Mouse (Mus musculus) right cerebral cortex, postnatal 4 days (tissue): ENCODE data around the gene Kctd19.

Experiments
- DNase-seq: peaks from one replicate; pipeline ENCODE4 v3.0.0-alpha.2; 2022

Gene Kctd19

DNA sequence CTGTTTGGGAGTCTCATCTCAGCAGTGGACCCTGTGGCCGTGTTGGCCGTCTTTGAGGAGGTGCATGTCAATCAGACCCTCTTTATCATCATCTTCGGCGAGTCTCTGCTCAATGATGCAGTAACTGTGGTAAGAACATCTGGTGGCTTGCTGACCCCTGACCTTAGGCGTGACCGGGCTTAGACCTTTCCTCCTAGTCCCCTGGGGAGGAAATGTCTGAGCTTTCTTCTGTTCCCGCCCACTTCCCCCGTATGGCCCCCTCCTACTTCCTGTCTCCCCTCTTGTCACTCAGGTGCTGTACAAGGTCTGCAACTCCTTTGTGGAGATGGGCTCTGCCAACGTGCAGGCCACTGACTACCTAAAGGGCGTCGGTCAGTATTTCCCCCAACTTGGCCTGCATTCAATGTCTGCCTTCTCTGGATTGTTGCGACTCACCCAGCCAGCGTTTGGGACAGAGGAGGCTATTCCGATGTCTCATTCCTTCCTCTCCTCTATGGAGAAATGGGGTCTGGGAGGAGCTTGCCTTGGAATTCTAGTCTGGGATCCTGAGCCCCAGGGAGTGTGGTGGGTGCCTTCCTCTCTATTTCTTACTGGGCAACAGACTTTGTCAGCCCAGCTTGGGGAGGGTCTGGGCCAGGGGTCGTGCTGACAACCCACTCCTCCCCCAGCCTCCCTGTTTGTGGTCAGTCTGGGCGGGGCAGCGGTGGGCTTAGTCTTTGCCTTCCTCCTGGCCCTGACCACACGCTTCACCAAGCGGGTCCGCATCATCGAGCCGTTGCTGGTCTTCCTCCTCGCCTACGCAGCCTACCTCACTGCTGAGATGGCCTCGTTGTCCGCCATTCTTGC, 57.9 kb downstream of the Kctd19 start:
- no peak for DNase-seq

DNA sequence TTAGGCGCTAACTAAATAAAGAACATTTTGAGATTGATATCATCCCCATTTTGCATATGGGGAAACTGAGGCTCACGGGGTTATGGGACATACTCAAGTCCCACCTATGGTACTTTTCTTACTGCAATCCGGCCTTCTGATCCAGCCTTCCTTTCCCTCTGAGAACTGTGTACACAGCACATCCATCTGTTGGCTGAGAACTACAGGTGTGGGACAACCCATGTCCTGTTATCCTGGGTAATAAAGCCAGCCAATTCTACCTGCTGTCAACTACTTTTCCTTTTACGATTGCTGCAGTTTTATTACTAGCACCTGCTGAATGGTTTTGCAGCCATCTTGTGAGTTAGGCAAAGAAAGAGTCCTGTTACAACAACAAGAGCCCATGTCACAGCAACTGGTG, 58.8 kb downstream of the Kctd19 start:
- no peak for DNase-seq

DNA sequence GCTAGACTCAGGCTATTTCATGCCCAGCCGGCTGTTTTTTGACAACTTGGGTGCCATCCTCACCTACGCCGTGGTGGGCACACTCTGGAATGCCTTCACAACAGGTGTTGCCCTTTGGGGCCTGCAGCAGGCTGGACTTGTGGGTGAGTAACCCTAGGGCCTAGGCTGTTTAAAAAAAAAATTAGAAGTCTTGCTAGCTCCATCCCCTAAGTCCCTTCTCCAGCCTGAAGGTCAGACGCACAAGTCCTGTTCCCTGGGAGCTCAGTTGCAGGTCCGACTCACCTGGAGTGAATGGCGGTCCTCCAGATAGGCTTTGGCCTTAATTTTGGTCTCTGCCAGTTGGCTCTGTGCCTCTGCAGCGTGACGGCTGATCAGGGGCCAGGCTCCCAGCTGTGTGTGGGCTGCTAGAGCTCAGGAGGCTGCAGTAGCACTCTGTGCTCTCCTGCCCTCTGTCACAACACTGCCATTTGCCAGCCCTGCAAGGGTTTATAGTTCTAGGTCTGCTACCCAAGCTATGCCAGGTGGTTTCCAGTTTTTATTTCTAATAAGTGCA, 59.6 kb downstream of the Kctd19 start:
- DNase-seq: no peak

DNA sequence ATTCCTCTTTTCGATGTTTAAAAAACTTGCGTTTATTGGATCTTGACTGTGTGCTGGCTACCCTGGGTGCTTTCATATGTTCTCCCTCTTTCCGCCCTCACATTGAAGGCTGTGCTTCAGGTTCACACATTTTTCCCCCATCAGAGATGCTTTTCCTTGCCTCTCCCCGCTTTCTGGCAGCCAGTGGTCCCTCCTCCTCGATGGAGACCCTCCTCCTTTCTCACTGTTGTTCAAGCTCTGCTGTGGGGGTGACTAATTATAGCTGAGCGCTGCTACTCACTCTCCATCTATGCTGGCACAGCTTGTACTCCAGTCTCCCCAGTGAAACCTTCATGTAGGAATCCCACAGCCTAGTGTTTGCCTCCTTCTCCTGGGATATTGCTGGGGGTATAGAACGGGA, 63.1 kb downstream of the Kctd19 start:
- no peak for DNase-seq

DNA sequence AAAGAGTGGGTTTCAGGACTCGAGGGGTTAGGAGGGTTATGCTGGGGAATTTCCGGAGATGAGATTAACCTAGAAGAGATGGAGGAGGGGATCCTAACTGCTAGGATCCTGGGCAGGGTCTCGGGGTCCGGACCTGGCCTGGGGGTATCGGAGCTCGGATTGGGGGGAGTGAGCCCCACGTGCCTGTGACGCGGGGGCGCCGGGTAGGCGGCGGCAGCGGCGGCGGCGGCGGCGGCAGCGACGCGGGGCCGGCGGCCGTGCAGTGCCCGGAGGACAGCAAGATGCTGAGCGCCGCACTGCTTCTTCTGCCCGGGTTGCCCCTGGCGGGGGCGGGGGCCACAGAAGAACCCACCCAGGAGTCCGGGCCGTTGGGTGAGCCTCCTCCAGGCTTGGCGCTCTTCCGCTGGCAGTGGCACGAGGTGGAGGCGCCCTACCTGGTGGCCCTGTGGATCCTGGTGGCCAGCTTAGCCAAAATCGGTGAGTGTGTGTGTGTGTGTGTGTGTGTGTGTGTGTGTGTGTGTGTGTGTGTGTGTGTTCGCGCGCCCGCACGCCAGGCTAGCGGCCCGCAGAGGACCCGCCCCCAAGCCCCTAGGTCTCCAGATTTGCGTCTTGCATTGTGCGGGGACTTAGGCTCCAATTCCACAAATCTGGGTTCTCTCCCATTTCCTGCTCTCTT, 64.1 kb downstream of the Kctd19 start:
- peak; percentile 63 for DNase-seq

DNA sequence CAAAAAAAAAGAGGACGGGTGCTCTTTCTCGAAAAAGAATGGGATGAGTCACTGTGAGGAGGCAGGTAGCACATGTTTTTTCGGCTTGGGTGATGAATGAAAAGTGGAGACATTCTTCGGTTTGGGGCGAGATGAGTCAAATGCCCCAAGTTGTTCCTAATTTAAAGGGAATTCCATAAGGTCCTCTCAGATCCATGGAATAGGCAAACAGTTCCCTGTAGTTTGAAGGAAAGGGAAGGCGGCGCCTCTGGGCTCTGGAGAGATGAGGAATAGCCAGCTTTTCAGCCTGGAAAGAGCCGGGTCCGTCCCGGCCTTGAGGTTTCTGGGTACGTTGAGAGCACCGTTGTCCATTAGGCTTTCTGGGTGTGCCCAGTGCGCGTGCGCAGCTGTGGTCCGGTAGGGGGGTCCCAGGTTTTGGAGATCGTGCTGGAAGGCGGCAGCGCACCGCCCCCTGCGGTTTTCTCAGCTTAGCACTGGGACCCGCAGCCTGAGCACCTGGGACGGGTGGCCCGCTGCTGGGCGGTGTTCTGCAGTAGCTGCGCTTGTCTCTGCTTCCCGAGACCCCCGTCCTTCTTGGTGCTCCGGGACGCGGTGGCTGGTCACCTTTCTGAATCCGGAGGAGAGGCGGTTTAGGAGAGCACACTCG, 64.7 kb downstream of the Kctd19 start, which contains the start of gene Slc9a5:
Slc9a5 (plus strand) TSS at position 394 of the 646 bp plus-strand sequence.
- peak; percentile 66 for DNase-seq

DNA sequence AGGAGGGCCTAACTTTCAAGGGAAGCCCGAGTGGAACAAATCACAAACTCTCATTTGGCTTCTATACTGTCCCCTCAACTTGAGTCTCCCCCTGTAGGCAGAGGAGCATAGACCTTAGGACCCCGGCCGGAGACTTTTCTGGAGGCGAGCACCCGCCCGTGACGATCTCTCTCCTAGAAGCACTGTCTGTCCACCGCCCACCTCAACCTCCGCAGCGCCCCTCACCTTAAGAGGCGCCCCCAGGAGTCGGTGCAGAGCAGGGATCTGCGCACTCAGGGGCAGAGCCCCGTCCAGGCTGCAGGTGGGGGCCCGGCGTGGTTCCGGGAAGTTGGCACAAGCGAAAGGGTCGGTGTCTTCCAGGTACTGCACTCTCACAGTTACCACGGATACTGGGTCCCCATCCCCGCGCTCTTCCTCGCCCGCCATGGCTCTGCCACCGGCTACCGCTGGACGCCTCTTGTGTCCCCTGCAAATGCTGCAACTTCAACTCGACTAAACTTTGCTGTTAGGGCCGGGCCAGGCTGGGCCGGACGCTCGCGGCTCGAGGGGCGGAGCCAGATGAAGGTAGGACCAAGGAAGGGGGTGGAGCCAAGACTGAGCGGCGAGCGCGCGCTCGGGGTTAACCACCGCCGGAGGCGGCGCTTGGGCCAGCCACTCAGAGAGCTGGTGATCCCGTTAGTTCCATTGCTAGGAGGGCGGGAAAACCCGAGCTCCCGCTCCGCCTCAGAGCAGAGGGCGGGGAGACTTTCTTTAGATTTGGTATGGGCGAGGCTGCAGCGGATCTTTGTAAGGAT, 65.7 kb downstream of the Kctd19 start, which contains the start of gene Fhod1:
Fhod1 (minus strand) TSS at position 526 of the 794 bp plus-strand sequence.
- DNase-seq: peak; percentile 79

DNA sequence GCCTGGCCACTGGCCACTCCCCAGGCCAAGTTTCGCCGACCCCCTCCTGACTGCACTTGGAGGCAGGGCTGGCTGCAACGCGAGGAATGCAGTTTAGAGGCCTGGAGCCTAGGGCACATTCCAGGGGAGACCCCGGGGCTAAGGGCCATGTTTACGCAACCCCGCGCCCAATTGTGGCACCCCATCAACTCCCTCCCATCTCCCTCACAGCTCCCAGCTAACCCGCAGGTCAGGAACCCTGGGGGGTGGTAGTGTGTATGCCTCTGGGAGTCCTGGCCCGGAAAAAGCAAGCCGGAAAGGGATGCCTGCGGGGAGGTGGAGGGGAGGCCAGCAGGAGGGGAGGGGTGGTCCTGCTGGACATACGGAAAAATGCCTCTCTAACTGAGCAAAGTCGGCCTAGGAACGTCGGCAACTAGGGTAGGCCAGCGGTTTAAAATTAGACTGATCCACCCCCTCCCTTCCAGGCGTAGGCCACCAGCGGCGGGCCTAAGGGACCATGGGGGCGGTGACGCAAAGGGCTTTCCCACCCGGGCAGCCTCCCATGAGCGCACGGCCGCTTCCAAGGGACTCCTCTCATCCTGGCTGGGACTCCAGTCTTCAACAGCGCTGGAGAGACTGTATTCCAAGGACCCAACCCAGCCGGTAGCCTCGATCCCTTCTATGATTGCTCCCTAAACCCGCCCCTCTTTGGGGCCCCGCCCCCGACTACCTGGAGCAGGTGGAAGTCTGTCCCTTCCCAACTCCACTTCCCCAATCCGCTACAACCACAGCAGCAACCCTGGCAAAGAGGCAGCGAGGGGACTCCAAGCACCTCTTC, 66.5 kb downstream of the Kctd19 start:
- DNase-seq: no peak

DNA sequence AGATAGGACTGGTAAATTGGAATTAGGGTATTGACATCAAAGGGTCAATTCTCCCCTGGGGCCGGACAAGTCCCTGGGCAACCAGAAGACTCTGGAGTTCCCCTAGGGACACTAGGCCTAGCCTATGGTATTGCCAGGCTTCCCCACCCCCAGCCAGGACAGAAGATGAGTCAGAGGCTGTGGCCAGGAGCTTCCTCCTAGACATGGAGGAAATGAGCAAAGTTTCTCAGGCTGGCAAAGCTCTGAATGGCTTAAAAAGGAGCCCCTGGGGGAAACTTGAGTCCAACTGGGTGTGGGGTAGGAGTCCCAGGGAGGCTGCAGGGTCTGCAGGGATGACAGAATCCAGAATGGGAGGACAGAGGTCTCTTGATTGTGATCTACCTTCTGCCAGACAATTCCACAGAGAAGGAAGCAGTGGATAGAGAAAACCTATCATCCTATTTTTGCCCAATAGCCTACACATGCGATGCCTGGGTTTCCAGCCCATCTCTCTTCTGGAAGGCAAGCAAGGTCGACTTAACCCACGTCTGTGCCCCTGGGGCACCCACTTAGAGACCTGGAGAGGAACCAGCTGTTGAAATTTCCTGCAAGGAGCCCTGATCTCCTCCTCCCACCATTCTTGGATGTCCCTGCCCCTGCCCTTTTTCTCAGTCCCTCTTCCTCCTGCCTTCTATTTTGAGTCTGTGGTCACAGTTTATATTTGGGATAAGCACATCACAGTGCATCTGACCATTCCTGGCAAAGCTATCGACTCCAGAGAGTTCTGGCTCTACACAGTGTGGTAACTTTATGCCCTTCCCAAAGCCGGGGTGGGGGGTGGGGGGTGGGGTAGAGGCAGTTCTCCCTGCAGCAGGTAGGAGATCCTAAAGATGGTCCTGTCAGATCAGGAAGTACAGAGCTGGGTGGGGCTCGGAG, 68.0 kb downstream of the Kctd19 start:
- DNase-seq: no peak

DNA sequence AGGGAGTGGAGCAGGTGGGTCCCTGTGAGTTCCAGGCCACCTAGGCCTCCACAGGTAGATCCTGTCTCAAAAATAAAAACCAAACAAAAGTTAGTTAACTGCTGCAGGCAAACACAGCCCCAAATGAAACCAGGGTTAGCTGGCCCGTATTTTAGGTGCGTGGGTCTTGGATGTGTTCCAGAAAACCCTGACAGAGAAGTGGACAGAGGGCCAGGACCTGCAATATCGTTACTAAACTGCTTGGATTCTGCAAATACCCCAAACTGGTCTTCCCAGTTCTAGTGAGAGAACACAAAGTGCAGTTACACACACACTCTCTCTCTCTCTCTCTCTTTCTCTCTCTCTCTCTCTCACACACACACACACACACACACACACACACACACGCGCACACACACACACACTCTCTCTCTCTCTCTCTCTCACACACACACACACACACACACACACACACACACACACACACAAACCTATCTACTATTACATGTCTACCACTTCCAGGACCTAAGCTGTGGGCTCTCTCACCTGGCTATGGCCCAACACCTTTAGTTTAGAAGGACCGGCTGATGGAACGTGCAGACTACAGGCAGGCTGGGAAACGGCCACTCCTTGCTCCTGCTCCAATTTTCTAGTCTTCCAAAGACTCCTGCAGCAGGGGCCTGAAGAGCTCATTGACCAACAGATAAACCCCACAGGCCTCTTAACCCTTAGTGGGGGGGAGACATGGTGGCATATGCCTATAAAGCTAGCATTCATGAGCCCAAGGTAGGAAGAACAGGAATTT, 69.3 kb downstream of the Kctd19 start:
- DNase-seq: no peak

DNA sequence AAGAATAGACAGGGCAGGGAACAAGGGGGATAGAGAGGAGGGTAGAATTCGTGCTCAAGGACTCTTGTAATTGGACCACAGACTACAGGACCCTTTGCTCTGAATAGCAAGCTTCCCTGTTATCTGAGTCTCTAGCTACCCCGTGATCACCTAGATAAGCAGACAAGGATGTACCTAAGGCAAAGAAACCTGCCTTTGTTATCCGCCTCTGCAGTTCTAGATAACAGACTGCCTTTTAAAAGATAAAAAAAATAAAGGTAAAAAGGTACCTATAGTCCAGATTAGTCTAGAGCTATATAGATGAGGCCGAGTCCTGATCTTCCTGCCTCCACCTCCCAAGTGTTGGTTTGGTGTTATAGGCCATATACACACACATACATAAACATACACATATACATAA, 70.5 kb downstream of the Kctd19 start:
- no peak for DNase-seq

DNA sequence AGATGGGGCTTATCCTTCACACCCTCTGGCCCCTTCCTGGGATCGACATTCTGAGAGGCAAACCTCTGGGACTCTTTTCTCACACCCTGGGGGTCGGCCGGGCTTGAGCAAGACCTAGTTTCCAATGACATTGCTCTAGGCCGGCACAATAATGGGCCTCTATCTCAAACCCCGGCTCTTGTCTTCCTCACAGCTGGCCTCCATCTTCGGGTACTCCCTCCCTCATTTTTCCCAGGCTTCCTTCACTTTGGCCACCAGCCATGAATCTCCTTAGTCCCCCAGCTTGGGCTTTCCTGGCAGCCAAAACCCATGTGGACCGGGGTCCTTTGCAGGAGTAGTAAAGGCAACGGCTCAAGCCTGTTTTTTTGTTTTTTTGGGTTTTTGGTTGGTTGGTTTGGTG, 71.9 kb downstream of the Kctd19 start:
- DNase-seq: no peak

DNA sequence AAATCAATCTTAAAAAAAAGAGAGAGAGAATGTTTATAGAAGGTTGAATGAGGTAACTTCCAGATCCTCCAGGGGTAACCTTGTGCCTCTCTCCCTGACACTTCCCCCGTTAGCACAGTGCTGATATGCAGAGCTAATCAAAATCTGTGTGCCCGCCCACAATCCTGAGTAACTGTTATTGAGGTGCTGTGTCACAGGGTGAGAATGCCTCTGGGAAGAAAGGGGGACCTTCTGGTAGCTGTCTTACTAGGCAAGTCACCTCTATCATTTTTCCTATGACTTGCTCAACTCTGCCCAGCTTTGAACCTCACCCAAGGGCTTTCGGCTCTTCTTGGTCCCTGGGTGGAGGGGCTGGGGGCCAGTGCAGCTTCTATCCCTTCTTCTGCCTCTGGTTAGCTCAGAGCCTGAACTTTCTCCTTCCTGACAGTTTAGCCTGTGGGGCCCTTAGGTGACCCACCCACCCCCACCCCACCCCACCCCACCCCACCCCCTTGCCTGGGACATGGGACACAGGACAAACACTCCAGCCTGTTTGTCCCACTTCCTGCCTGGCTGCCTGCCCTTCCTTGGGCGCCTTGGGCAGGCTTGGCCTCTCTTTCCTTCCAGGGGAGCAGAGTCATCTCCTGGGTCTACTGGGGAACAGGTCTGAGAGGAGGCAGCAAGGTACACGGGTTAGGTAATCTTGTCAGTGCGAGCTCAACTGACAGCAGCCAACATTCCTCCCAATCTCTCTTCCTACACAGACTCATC, 73.2 kb downstream of the Kctd19 start:
- no peak for DNase-seq

DNA sequence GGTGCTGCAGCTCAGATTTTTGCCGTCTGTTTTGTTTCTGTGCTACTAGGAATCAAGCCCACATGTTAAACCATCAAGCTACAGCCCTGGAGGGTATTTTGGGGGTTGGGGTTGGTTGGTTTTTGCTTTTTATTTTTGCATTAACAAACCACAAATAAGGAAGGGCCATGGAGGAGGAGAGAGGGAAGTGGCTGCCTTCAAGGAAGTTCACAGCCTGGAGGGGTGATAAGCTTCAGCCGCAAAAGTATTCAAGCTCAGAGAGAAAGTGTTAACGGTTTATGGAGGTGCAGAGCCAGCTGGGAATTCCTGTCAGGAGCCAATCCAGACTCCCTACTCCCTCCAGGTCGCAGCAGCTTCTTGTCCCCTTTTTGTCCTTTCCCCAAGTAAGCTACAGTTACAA, 74.3 kb downstream of the Kctd19 start:
- DNase-seq: no peak

DNA sequence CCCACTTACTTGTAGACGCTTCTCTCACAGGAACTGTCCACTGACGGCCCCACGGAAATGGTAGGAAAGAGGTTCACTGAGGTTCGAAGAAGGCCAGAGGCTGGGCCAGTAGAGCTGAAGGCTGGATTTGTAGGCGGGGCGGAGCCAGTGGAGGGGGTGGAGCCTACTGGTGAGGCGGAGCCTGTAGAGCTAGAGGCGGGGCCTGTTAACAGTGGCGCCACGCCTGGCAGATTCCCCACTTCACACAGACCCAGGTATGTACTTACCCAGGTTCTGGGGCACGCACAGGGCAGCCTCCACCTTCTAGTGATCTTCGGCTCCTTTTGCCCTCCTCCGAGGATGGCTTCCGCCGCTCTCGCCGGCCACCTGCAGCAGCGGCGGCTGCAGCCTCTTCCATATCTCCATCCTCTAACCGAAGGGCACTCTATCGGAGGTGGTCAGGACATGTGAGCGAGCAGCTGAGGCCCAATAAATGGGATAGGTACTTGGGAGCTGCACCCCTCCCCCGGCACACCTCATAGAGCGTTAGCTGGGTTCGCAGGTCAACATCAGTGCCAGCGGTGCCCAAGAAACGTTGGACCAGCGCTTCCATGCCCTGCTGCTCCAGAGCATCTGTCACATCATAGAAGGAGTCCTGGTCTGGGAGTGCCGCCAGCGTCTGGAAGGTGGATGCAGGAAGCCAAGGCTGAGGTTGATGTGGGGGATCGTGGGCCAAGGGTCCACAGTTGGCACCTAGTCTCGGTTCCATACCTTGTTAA, 76.8 kb downstream of the Kctd19 start:
- no peak for DNase-seq
